Mouse (Mus musculus): ENCODE measurements around the gene Hoxa3. TPM values are rescaled to one million over a fixed set of nuclear protein-coding genes. Genes with fewer than 3 reads are reported as not detected.
A peak's percentile ranks its signal among the peaks of the same experiment; 100 is the strongest.

The Hoxa3 gene
- polyA plus RNA-seq, 1 experiment from 2014 or later: 13.3 TPM

- DNase-seq (ENCODE audit: low spot score) (peak; percentile 64), ATAC-seq (ENCODE audit: low FRiP score) (no peak)
- 2% methylated on average over 42 of the region's 44 CpGs for WGBS
- H3K4me1 ChIP-seq (replicated peaks; ENCODE audit: control insufficient read depth, insufficient read depth, low read length): 0 out of 2 replicates have a peak, but pooled peaks cover 3% of the 10 kb centered on the region
- H3K27me3 ChIP-seq (ENCODE audit: control insufficient read depth, insufficient read depth, low read length): peaks cover 92% of the 10 kb centered on the region
- no peak overlapping the region for H3K9ac ChIP-seq (ENCODE audit: low read depth, low read length)
- H3K36me3 ChIP-seq (ENCODE audit: control insufficient read depth, insufficient read depth, low read length): no peaks in the 10 kb centered on the region
- no peak overlapping the region for H3K4me2 ChIP-seq (replicated peaks; ENCODE audit: low read depth, low read length)
- H3K4me3 ChIP-seq (ENCODE audit: low read depth, low read length): no peak overlapping the region
- no peak overlapping the region for H3K27ac ChIP-seq (ENCODE audit: low read depth, low read length)
- H3K9me3 ChIP-seq (ENCODE audit: control insufficient read depth, low read length): no peaks in the 10 kb centered on the region
These were observed 16.7 kb upstream of the Hoxa3 start for GRCm38 (mm10) chr6:52229558-52230416.

- ATAC-seq (ENCODE audit: low FRiP score) (no peak), DNase-seq (ENCODE audit: low spot score) (peak; percentile 75)
- H3K9me3 ChIP-seq (ENCODE audit: control insufficient read depth, low read length): no peaks in the 10 kb centered on the region
- WGBS: under 1% methylated on average over 38 of the region's 38 CpGs
- no peak overlapping the region for H3K4me3 ChIP-seq (ENCODE audit: low read depth, low read length)
- no peak overlapping the region for H3K4me2 ChIP-seq (replicated peaks; ENCODE audit: low read depth, low read length)
- peaks cover 90% of the 10 kb centered on the region for H3K27me3 ChIP-seq (ENCODE audit: control insufficient read depth, insufficient read depth, low read length)
- no peaks in the 10 kb centered on the region for H3K4me1 ChIP-seq (replicated peaks; ENCODE audit: control insufficient read depth, insufficient read depth, low read length)
- H3K27ac ChIP-seq (ENCODE audit: low read depth, low read length): no peak overlapping the region
- no peak overlapping the region for H3K9ac ChIP-seq (ENCODE audit: low read depth, low read length)
- H3K36me3 ChIP-seq (ENCODE audit: control insufficient read depth, insufficient read depth, low read length): no peaks in the 10 kb centered on the region
These were observed 15.6 kb upstream of the Hoxa3 start for GRCm38 (mm10) chr6:52228475-52229465.

GRCm38 (mm10) chr6:52227470-52228222, 14.5 kb upstream of the Hoxa3 start:
- WGBS: 2% methylated on average over 11 of the region's 11 CpGs
- Histone ChIP-seq H3K4me3 (ENCODE audit: low read depth, low read length) (no peak overlapping the region), H3K9me3 (ENCODE audit: control insufficient read depth, low read length) (no peaks in the 10 kb centered on the region), H3K9ac (ENCODE audit: low read depth, low read length) (no peak overlapping the region), H3K4me2 (replicated peaks; ENCODE audit: low read depth, low read length) (no peak overlapping the region), H3K27me3 (ENCODE audit: control insufficient read depth, insufficient read depth, low read length) (peaks cover 90% of the 10 kb centered on the region), H3K27ac (ENCODE audit: low read depth, low read length) (no peak overlapping the region), H3K36me3 (ENCODE audit: control insufficient read depth, insufficient read depth, low read length) (no peaks in the 10 kb centered on the region), H3K4me1 (replicated peaks; ENCODE audit: control insufficient read depth, insufficient read depth, low read length) (no peaks in the 10 kb centered on the region)
- DNase-seq (ENCODE audit: low spot score) (no peak), ATAC-seq (ENCODE audit: low FRiP score) (no peak)

GRCm38 (mm10) chr6:52226569-52227257, 13.6 kb upstream of the Hoxa3 start:
- DNase-seq (ENCODE audit: low spot score): peak; percentile 68
- Histone ChIP-seq H3K4me2 (replicated peaks; ENCODE audit: low read depth, low read length) (no peak overlapping the region), H3K4me3 (ENCODE audit: low read depth, low read length) (no peak overlapping the region), H3K36me3 (ENCODE audit: control insufficient read depth, insufficient read depth, low read length) (no peaks in the 10 kb centered on the region), H3K9me3 (ENCODE audit: control insufficient read depth, low read length) (no peaks in the 10 kb centered on the region), H3K9ac (ENCODE audit: low read depth, low read length) (no peak overlapping the region), H3K4me1 (replicated peaks; ENCODE audit: control insufficient read depth, insufficient read depth, low read length) (no peaks in the 10 kb centered on the region; the same call in 1 of the 2 replicates), H3K27me3 (ENCODE audit: control insufficient read depth, insufficient read depth, low read length) (peaks cover 90% of the 10 kb centered on the region), H3K27ac (ENCODE audit: low read depth, low read length) (no peak overlapping the region)
- WGBS: 2% methylated on average over 26 of the region's 26 CpGs
- no peak for ATAC-seq (ENCODE audit: low FRiP score)

- H3K9ac ChIP-seq (ENCODE audit: low read depth, low read length): no peak overlapping the region
- ATAC-seq (ENCODE audit: low FRiP score) (no peak), DNase-seq (ENCODE audit: low spot score) (peak; percentile 68)
- no peak overlapping the region for H3K27ac ChIP-seq (ENCODE audit: low read depth, low read length)
- H3K27me3 ChIP-seq (ENCODE audit: control insufficient read depth, insufficient read depth, low read length): peaks cover 94% of the 10 kb centered on the region
- 3% methylated on average over 69 of the region's 69 CpGs for WGBS
- H3K4me1 ChIP-seq (replicated peaks; ENCODE audit: control insufficient read depth, insufficient read depth, low read length): peaks cover 3% of the 10 kb centered on the region; the same call in 1 of the 2 replicates
- no peak overlapping the region for H3K4me3 ChIP-seq (ENCODE audit: low read depth, low read length)
- H3K9me3 ChIP-seq (ENCODE audit: control insufficient read depth, low read length): no peaks in the 10 kb centered on the region
- no peak overlapping the region for H3K4me2 ChIP-seq (replicated peaks; ENCODE audit: low read depth, low read length)
- H3K36me3 ChIP-seq (ENCODE audit: control insufficient read depth, insufficient read depth, low read length): no peaks in the 10 kb centered on the region
These were observed 12.8 kb upstream of the Hoxa3 start for GRCm38 (mm10) chr6:52225612-52226568.

GRCm38 (mm10) chr6:52224895-52225611, 11.9 kb upstream of the Hoxa3 start:
- WGBS: 1% methylated on average over 36 of the region's 36 CpGs
- Histone ChIP-seq H3K4me1 (replicated peaks; ENCODE audit: control insufficient read depth, insufficient read depth, low read length) (peaks cover 3% of the 10 kb centered on the region; the same call in 1 of the 2 replicates), H3K9ac (ENCODE audit: low read depth, low read length) (no peak overlapping the region), H3K4me2 (replicated peaks; ENCODE audit: low read depth, low read length) (no peak overlapping the region), H3K4me3 (ENCODE audit: low read depth, low read length) (no peak overlapping the region), H3K27me3 (ENCODE audit: control insufficient read depth, insufficient read depth, low read length) (peaks cover 94% of the 10 kb centered on the region), H3K9me3 (ENCODE audit: control insufficient read depth, low read length) (no peaks in the 10 kb centered on the region), H3K36me3 (ENCODE audit: control insufficient read depth, insufficient read depth, low read length) (no peaks in the 10 kb centered on the region), H3K27ac (ENCODE audit: low read depth, low read length) (no peak overlapping the region)
- ATAC-seq (ENCODE audit: low FRiP score) (no peak), DNase-seq (ENCODE audit: low spot score) (peak; percentile 66)
